Comparison of ENCODE assay signal across 19 mouse cellular contexts in the genomic region with DNA sequence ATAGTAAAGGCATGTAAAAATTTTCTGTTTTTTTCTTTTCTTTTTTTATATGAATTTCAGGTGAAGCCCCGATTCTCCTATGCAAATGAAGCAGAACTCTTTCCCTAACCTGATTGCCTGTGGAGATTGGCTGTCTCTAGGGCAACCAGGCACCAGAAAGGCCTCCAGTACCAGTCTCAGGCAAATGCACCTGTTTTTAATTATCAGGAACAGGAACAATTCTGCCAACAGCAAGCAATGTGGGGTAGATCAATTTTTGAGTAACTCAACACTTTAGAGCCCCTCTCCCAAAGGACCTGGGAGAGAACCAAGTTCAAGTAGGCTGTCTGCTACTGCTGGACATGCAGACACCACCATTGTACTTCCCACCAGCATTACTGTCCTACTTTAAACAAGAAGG.
"Had no signal": no experiment of that assay in that cellular context is flagged by ENCODE, and none has a peak within 500 bp of the region (broad histone marks: within the 10 kb centered on the region; RNA-seq: fewer than 3 reads in every experiment).

No protein-coding gene starts in this region.

- ATAC-seq: midbrain, embryonic 16.5 days had no signal

- H3K36me3 ChIP-seq: midbrain, embryonic 10.5 days; midbrain, embryonic 12.5 days; neural tube, embryonic 13.5 days; neural tube, embryonic 15.5 days had no signal

- H3K4me3 ChIP-seq: midbrain, embryonic 10.5 days; midbrain, embryonic 12.5 days; myocyte; neural tube, embryonic 13.5 days; neural tube, embryonic 15.5 days had no signal

- DNase-seq: lung, adult 18-20 months; lung, embryonic 14.5 days; lung, postnatal 10 days; lung, postnatal 4 days; midbrain, embryonic 14.5 days; retina, postnatal 1 day; right cerebral cortex, adult 18-20 months; right cerebral cortex, postnatal 25 days; right cerebral cortex, postnatal 4 days; spleen, adult 18-20 months; thymus, adult 18-20 months; thymus, postnatal 14 days; thymus, postnatal 36 days had no signal

- H3K27me3 ChIP-seq: midbrain, embryonic 12.5 days; neural tube, embryonic 13.5 days; neural tube, embryonic 15.5 days had no signal

- H3K9me3 ChIP-seq: midbrain, embryonic 10.5 days; midbrain, embryonic 12.5 days; neural tube, embryonic 13.5 days; neural tube, embryonic 15.5 days had no signal

- H3K4me1 ChIP-seq: midbrain, embryonic 10.5 days; neural tube, embryonic 15.5 days had no signal

- H3K4me2 ChIP-seq: lung, embryonic 14.5 days; midbrain, embryonic 12.5 days; neural tube, embryonic 13.5 days; neural tube, embryonic 15.5 days had no signal

- H3K27ac ChIP-seq: midbrain, embryonic 10.5 days; midbrain, embryonic 12.5 days; neural tube, embryonic 13.5 days; neural tube, embryonic 15.5 days had no signal

- H3K9ac ChIP-seq: lung, embryonic 14.5 days; midbrain, embryonic 12.5 days; neural tube, embryonic 13.5 days; neural tube, embryonic 15.5 days had no signal
